Mouse (Mus musculus): ENCODE data around the gene Olfml2b.

Gene Olfml2b

DNA sequence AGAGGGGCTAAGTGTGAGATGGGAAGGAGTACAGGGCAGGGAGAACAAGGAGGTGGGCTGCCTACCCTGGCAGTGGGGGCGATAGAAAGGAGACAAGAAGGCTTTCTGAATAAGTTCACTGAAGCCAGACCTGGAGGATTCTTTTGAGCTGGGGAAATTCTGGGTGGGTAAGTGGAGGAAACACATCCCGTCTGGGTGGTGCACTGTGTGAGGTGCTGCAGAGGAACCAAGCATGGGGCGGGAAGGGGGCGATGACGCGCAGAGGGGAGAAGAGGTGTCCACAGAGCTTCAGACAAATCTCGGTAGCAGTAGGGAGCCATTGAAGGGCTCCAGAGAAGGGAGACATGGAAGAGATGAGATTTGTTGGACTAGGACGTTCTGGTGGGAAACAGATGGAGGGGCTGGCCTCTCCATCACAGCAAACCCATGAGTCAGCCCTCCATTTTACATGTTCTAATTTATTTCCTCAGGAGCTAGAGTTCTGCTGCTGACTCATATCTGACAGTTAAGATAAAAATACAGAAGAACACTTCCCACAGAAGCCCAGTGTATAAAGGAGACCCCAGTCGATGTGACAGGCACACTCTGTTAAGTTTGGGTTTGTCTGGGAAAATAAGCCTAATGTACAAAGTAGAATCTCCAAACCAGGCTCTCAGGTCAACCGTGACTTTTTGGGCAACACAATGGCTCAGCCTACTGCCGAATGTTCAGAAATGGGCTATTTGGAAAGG is 87.7 kb downstream of the Olfml2b start:
- DNase-seq (ENCODE audit: low read depth, low spot score), result no peak
